Mouse (Mus musculus): Measurements from ENCODE around the gene Ldb2. TPM values are rescaled to one million over a fixed set of nuclear protein-coding genes. Genes with fewer than 3 reads are reported as not detected.

Gene Ldb2
- total RNA-seq, 2 experiments from 2014 or later = 44.2 to 47.7 TPM

DNA sequence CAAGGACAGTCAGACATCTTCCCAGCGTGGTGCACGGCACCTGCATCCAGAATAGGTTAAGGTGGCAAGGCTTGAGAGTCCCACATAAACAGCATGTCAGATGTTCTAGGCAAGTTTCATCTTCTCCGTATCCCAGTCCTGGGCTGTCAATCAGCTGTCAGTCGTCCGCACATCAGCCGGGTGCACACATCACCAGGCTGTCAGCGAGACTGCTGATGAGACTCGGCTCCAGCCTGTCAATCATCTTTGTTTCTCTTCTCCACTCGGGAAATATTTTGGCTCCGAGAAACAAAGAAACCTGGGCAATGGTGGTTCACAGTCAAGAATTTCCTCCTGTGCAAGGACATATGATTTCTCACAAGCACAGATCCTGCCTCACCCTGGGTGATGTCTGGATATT lies 132.1 kb downstream of the Ldb2 start:
- Histone ChIP-seq H3K27ac (peak overlapping the region; percentile 74), H3K4me3 (no peak overlapping the region)
- peak in 1 of 2 experiments; percentile 54 for DNase-seq (ENCODE audit: low spot score in 2 of 2)
- no peak for TF ChIP-seq CTCF (conservative IDR thresholded peaks at IDR 0.05)

DNA sequence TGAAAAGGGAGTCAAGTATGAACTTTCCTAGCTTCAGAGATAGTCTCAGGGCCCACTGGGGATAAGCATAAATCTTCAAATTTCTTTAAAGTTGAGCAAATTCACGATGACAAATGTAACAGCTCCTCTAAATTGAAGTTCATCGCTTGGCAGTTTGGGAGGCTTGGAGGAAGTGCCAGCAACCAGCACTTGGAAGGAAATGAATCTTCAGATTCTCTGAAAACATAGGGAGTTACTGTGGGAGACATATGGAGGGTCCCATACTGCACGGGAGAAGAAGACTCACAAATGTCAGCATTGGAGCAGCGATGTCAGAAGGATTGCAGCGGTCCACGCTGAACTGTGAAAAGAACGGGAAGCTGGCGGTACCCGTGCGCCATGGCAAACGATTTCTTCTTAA lies 139.8 kb downstream of the Ldb2 start:
- H3K27ac ChIP-seq = peak overlapping the region; percentile 3; the same call in 1 of the 2 replicates
- DNase-seq (ENCODE audit: low spot score in 2 of 2) = no peak
- no peak for TF ChIP-seq CTCF (conservative IDR thresholded peaks at IDR 0.05)
- no peak overlapping the region for H3K4me3 ChIP-seq

DNA sequence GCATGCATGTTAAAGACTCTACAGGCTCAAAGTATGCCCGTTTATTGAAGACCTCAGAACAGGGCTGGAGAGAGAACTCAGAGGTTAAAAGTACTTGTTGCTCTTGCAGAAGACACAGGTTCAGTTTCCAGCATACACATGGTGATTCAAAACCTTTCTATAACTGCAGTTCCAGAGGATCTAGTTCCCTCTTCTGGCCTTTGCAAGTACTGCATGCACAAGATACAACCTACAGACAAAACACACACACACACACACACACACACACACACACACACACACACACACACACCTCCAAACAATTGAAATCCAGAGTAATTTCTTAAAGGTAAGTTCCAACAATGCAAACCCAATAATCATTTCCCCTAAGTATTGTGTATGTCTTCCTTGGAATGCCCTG lies 142.8 kb downstream of the Ldb2 start:
- Histone ChIP-seq H3K4me3 (no peak overlapping the region), H3K27ac (no peak overlapping the region)
- peak; percentile 31 for TF ChIP-seq CTCF (conservative IDR thresholded peaks at IDR 0.05)
- no peak for DNase-seq (ENCODE audit: low spot score in 2 of 2)

DNA sequence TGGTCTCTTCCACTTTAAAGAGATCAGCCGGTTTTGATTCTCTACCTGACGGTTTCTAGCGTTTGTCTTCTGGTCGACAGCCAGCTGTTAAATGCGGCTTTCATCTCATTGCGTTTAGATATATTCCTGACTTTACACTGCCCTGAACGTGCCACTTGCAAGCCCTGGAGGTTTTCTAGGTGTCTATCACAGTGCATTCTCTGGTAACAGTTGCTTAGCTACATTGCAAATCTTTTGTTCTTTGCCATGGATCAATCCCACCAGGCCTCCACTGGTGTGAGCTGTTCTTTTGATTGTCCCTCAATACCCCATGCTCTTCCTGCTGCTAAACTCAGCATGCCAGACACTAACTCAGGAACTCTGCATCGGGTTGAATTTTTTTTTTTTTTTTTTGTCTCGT lies 145.1 kb downstream of the Ldb2 start:
- no peak for TF ChIP-seq CTCF (conservative IDR thresholded peaks at IDR 0.05)
- Histone ChIP-seq H3K27ac (no peak overlapping the region), H3K4me3 (peak overlapping the region; percentile 23; the same call in 1 of the 2 replicates)

DNA sequence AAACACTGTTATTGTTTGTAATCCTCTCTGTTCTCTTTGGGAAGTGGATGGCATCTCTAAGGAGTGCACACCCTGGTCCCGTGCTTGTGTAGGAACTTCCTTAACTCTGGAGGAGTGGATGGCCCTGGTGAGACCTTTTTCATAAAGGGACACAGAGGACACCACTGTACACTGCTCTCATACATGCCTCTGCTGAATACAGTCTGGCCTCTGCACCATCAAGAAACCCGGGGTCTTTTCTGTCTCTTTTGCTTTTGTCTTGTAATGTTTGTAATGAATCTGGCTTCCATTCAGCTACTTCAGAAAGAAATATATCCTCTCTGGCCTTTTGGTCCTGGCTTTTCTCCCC lies 152.7 kb downstream of the Ldb2 start:
- Histone ChIP-seq H3K4me3 (no peak overlapping the region), H3K27ac (no peak overlapping the region)
- no peak for TF ChIP-seq CTCF (conservative IDR thresholded peaks at IDR 0.05)
- DNase-seq (ENCODE audit: low spot score in 2 of 2) = no peak

More for the DNA sequence above, 145.1 kb downstream of the Ldb2 start:
- DNase-seq (ENCODE audit: low spot score in 2 of 2) = no peak

DNA sequence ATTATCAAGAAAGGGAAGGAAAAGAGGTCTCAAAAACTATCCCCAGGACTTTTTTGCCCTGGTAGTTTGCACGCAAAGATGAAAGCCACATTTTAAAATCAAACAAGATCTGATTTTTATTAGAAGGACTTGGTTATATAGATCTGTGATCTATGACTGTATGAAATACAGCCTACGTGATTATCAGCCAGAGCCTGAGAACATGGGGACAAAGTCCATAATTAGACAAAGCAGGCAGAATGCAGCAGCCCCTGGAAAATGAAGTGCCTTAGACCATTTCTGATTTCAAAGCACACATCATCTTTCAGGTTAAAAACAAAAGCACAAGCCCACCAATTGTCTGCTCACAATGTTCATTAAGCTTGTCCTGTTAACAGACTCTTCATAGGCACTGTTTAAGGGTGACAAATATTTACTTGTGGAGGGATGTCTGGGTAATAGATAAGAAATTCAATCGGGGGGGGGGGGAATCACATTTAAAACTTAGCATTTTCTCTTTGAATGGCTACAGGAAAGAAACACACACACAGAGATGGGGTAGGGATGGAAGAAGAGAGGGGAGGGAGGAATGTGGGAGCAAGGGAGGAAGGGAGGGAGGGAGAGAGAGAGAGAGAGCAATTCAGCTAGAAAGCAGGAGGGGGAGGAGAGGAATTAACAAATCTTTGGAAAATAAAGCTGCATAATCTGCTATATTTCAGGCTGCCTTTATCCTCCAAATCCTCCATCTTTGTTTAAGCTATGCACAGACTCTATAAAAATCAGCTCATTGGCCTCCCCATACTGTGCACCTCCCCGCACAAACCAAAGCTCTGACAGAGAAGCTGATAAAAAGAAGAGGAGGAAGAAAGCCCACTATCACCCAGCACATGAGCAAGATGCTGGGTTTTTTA lies 153.3 kb downstream of the Ldb2 start:
- H3K4me3 ChIP-seq = no peak overlapping the region
- no peak for DNase-seq (ENCODE audit: low spot score in 2 of 2)
- no peak overlapping the region for H3K27ac ChIP-seq
- no peak for TF ChIP-seq CTCF (conservative IDR thresholded peaks at IDR 0.05)

DNA sequence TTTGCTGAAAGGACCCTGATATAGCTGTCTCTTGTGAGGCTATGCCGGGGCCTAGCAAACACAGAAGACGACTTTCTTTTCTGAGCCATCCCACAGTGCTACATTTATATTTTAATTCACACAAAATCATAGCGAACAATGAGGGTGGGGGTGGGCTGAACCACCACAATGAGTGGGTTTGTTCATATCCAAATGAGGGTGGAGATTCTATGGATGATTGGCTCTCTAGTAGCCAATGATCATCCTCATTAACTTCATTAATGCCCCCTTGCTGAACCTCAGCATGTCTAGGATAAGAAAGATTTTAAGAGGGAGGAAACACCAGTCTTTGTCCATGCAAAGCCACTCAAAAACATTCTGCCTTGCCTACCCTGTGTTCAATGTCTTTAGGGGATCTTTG lies 156.4 kb downstream of the Ldb2 start:
- no peak for DNase-seq (ENCODE audit: low spot score in 2 of 2)
- H3K27ac ChIP-seq = no peak overlapping the region
- no peak for TF ChIP-seq CTCF (conservative IDR thresholded peaks at IDR 0.05)

DNA sequence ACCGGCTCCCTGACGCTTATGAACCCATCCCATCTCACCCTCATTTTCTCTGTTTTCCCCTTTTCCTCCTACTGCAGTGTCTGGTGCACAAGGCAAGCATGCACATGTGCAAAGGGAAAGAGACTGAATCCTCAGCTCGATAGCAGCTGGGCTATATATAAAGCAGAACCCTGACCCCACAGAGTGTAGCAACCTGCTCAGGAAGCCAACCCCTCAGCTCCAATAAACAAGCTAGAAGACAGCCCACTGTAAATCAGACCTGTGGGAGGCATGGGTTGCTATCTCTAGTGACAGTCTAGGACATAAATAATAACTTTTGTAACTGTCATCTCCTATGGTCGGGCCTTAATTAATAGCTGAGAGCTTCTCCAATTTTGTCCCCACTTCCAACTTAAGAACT lies 158.4 kb downstream of the Ldb2 start:
- no peak overlapping the region for H3K4me3 ChIP-seq
- no peak for DNase-seq (ENCODE audit: low spot score in 2 of 2)
- H3K27ac ChIP-seq = no peak overlapping the region
- TF ChIP-seq CTCF (conservative IDR thresholded peaks at IDR 0.05) = no peak

More for the DNA sequence above, 156.4 kb downstream of the Ldb2 start:
- no peak overlapping the region for H3K4me3 ChIP-seq

DNA sequence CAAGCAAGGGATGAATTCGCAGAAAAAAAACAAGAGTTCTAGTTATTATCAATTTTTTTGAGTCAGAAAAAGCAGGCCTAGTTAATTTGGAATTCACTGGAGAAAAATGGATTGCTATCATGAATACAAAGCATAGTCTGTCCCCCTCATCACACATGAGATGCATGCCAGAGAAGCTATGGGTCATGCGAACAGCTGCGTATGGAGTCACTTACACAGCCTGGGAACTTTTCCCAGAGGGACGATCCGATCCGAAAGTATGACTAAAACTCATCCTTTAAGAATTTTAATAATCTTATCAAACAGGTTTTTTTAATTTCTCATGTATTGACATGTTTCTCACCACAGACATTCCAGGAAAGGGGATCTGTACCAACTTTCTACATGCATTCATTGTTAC lies 163.9 kb downstream of the Ldb2 start:
- Histone ChIP-seq H3K27ac (no peak overlapping the region), H3K4me3 (no peak overlapping the region)
- DNase-seq (ENCODE audit: low spot score in 2 of 2) = no peak
- TF ChIP-seq CTCF (conservative IDR thresholded peaks at IDR 0.05) = no peak

DNA sequence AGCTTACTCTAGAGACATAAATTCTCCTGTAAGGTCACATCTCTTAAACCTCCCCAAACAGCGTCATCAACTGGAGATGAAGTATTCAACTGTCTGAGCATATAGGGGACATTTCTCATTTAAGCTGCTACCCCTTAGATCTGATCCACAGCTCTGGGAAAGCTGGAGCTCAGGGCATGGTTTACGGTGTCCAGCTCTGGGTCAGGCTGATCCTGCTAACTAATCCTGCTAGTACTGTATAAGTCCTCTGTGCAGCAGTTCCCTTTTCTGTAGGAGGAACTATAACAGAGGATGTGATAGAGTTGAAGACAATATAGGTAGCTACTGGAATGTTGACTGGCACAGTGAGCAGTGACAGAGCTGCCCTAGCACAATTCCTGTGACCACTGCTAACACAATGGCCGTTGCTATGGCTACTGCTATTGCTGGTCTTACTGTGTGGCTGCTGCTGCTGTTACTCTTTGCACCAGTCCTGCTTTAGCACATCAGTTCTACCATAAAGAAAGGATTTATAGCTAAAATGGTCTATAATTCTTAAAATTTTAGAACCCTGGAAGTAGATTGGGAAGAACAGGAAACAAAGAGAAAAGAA lies 170.3 kb downstream of the Ldb2 start:
- DNase-seq (ENCODE audit: low spot score in 2 of 2) = no peak
- Histone ChIP-seq H3K27ac (no peak overlapping the region), H3K4me3 (no peak overlapping the region)
- TF ChIP-seq CTCF (conservative IDR thresholded peaks at IDR 0.05) = no peak

DNA sequence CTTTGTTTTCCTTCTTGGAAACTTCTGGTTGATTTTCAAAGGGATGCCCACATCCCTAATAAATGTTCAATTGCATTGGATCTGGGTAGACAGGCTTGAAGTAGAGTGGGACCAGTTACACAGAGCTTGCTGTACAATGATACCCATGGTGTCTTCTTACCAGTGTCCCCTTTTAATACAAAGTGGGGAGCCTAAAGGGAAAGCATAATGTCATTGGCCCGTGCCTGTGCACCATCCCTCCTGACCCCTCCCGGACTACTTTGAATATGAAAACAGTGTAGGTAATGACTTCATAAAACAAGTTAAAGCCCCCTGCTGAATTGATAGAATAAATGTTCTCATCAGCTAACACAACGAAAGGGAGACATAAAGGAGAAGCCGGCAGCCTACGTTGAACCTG lies 172.0 kb downstream of the Ldb2 start:
- TF ChIP-seq CTCF (conservative IDR thresholded peaks at IDR 0.05) = no peak
- Histone ChIP-seq H3K4me3 (no peak overlapping the region), H3K27ac (no peak overlapping the region)
- DNase-seq (ENCODE audit: low spot score in 2 of 2) = no peak

DNA sequence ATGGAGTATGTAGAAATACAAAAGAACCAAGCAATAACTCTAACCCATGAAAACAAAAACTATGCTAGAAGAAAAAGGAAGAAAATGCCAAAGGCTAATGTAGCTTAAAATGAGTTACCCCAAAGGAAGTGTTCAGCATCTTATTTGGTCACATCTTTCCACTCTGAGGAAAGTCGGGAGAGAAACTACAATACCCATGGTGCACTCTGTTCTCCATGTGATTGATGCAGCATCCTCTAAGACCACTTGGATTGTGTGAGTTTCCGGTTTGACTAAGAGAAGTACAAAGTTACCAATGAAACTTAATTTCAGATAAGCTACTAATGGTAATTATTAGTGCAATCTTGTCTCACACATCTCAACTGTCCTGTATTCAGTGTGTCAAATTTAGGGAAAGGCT lies 172.6 kb downstream of the Ldb2 start:
- no peak for TF ChIP-seq CTCF (conservative IDR thresholded peaks at IDR 0.05)
- no peak for DNase-seq (ENCODE audit: low spot score in 2 of 2)
- Histone ChIP-seq H3K4me3 (no peak overlapping the region), H3K27ac (no peak overlapping the region)

DNA sequence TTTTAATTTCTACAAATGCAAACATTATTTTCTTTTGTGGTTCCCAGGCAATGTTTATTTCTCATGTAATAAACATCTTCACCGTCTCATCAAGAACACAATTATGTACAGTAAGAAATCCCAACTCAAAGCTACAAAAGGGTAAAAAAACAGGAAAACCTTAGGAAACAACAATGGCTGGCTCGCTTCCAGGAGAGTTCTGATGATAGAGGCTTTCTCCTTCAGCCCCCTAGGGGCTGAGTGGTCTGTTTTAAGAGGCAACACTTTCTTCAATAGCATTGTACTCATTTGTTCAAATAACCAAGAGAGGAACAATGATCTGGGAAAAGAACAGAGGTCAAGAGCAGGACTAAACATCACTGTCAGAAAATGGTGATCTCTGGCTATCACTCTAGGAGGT lies 173.4 kb downstream of the Ldb2 start:
- H3K4me3 ChIP-seq = no peak overlapping the region
- no peak overlapping the region for H3K27ac ChIP-seq
- no peak for DNase-seq (ENCODE audit: low spot score in 2 of 2)
- no peak; the same call in 1 of the 2 replicates for TF ChIP-seq CTCF (conservative IDR thresholded peaks at IDR 0.05)

DNA sequence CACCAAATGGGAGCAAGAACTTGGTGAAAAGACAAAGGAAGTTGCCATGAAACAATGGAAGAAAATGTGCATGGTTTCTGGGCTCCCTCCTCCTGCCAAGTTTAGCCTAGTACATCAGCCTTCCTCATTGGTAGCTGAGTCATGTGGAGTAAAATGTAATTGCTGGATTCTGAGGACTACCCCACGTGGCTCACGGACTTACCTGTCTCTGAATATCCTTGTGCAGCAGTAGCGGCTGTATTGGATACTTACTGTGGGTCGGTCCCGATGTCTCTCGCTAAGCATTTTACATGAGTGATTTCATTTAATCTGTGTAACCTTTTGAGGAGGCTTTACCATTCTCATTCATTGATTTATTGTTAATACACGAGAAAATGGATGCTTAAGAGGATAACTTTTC lies 183.8 kb downstream of the Ldb2 start:
- no peak overlapping the region for H3K4me3 ChIP-seq
- H3K27ac ChIP-seq = no peak overlapping the region
- no peak for TF ChIP-seq CTCF (conservative IDR thresholded peaks at IDR 0.05)
- DNase-seq (ENCODE audit: low spot score in 2 of 2) = no peak

All from layer of hippocampus, adult 2 months (tissue).